25 mouse cellular contexts compared by ENCODE assay signal in genomic region chr19:37891006-37891405, GRCm38 (mm10).
DNase-seq lines count a peak whose midpoint lies in the region; ATAC-seq and TF ChIP-seq lines count a peak whose summit lies in the region.
"Had no signal": no experiment of that assay in that cellular context is flagged by ENCODE, and none has a peak within 500 bp of the region (broad histone marks: within the 10 kb centered on the region; RNA-seq: fewer than 3 reads in every experiment).

No protein-coding gene starts in this region.

- H3K79me2 ChIP-seq in heart, adult 2 months (replicated peaks; ENCODE audit: control insufficient read depth, insufficient read depth, low read length), result no peaks in the 10 kb centered on the region

- no peak for TF ChIP-seq CTCF in stomach, postnatal 0 days (IDR thresholded peaks at IDR 0.05; ENCODE audit: low read depth)
- TF ChIP-seq CTCF in heart, adult 2 months (IDR thresholded peaks at IDR 0.05), result no peak

- H3K36me3 ChIP-seq in stomach, postnatal 0 days (ENCODE audit: control insufficient read depth, insufficient read depth, low read length), result no peaks in the 10 kb centered on the region
- H3K36me3 ChIP-seq in midbrain, embryonic 15.5 days (replicated peaks), result no peaks in the 10 kb centered on the region
- H3K36me3 ChIP-seq in heart, adult 2 months (ENCODE audit: control insufficient read depth, insufficient read depth, low read length), result no peaks in the 10 kb centered on the region
- H3K36me3 ChIP-seq: G1E had no signal

- ATAC-seq in stomach, postnatal 0 days (ENCODE audit: low FRiP score, low TSS enrichment), result peak; percentile 47; the same call in 1 of the 2 replicates
- no peak for ATAC-seq in midbrain, embryonic 15.5 days (replicated peaks)
- ATAC-seq: activated CD4-positive, CD25-positive, alpha-beta regulatory T cell, adult 4 months; CD4-positive, CD25-positive, alpha-beta regulatory T cell, adult 4 months; Patski had no signal

- no peaks in the 10 kb centered on the region for H3K27me3 ChIP-seq in stomach, postnatal 0 days (ENCODE audit: control insufficient read depth, insufficient read depth, low read length)
- peaks cover 22% of the 10 kb centered on the region for H3K27me3 ChIP-seq in midbrain, embryonic 15.5 days (replicated peaks)
- H3K27me3 ChIP-seq in heart, adult 2 months (ENCODE audit: control insufficient read depth, insufficient read depth, low read length), result no peaks in the 10 kb centered on the region
- H3K27me3 ChIP-seq: CH12.LX, Patski had no signal

- no peak overlapping the region for H3K27ac ChIP-seq in stomach, postnatal 0 days (replicated peaks)
- H3K27ac ChIP-seq in midbrain, embryonic 15.5 days, result no peak overlapping the region
- H3K27ac ChIP-seq in heart, adult 2 months, result no peak overlapping the region

- no peaks in the 10 kb centered on the region for H3K9me3 ChIP-seq in stomach, postnatal 0 days (ENCODE audit: control insufficient read depth, low read length)
- H3K9me3 ChIP-seq in midbrain, embryonic 15.5 days, result no peaks in the 10 kb centered on the region
- H3K9me3 ChIP-seq: G1E had no signal

- TF ChIP-seq EP300 in stomach, postnatal 0 days (optimal IDR thresholded peaks at IDR 0.05), result no peak
- TF ChIP-seq EP300 in heart, adult 2 months (IDR thresholded peaks at IDR 0.05; ENCODE audit: insufficient read depth, low read depth, low read length), result no peak

- no peak overlapping the region for H3K9ac ChIP-seq in stomach, postnatal 0 days (ENCODE audit: low read length)
- no peak overlapping the region for H3K9ac ChIP-seq in midbrain, embryonic 15.5 days
- H3K9ac ChIP-seq in heart, adult 2 months (ENCODE audit: low read depth, low read length), result no peak overlapping the region

- intact Hi-C loops in heart, adult 2 months (cut with DNase I), result no loop called here

- no peaks in the 10 kb centered on the region for H3K4me1 ChIP-seq in stomach, postnatal 0 days (replicated peaks; ENCODE audit: control insufficient read depth, insufficient read depth)
- no peaks in the 10 kb centered on the region for H3K4me1 ChIP-seq in midbrain, embryonic 15.5 days
- no peaks in the 10 kb centered on the region; the same call in 1 of the 2 replicates for H3K4me1 ChIP-seq in heart, adult 2 months (ENCODE audit: control insufficient read depth, insufficient read depth, low read length)

- WGBS in stomach, postnatal 0 days, result 83% methylated on average over 2 of the region's 2 CpGs
- WGBS in midbrain, embryonic 15.5 days, result 84% methylated on average over 2 of the region's 2 CpGs
- 73% methylated on average over 2 of the region's 2 CpGs for WGBS in heart, adult 2 months

- no peak overlapping the region for H3K4me2 ChIP-seq in stomach, postnatal 0 days (replicated peaks; ENCODE audit: low read depth)
- H3K4me2 ChIP-seq in midbrain, embryonic 15.5 days, result no peak overlapping the region

- peak; percentile 37 for DNase-seq in ES-CJ7 (ENCODE audit: low read depth, low spot score)
- peak; percentile 69 for DNase-seq in R1 (ENCODE audit: low read depth, low spot score)
- peak; percentile 58 for DNase-seq in ZHBTc4 (ENCODE audit: low read depth, low spot score)
- no peak for DNase-seq in stomach, postnatal 0 days (ENCODE audit: low spot score)
- DNase-seq in cerebellum, postnatal 10 days, result no peak
- no peak for DNase-seq in cerebellum, adult 9-10 months
- DNase-seq in heart, adult 2 months, result no peak
- DNase-seq: adrenal gland, adult 2 months; adrenal gland, adult 8-10 months; adrenal gland, postnatal 10 days; adrenal gland, postnatal 14 days; adrenal gland, postnatal 25 days; adrenal gland, postnatal 36 days; B cell, adult 2 months; cerebellum, adult 11 months; cerebellum, adult 11-12 months; cerebellum, adult 18-20 months; cerebellum, adult 2 months; cerebellum, adult 8-10 months had no signal

- no peak overlapping the region for H3K4me3 ChIP-seq in stomach, postnatal 0 days (ENCODE audit: low read depth, low read length)
- H3K4me3 ChIP-seq in midbrain, embryonic 15.5 days, result no peak overlapping the region
- H3K4me3 ChIP-seq in heart, adult 2 months, result no peak overlapping the region

- TF ChIP-seq POLR2A in heart, adult 2 months (IDR thresholded peaks at IDR 0.05; ENCODE audit: insufficient read depth, low read depth, low read length), result no peak

Comparison
In these comparisons a context has a peak if more than half of its experiments do, and no peak if none do; other contexts are left out.
1. DNase-seq: peak in ES-CJ7 (single experiment), R1 (single experiment) and ZHBTc4 (single experiment); none in stomach, postnatal 0 days (single experiment), cerebellum, postnatal 10 days (0 of 2), cerebellum, adult 9-10 months (single experiment) and heart, adult 2 months (0 of 2).